Mouse (Mus musculus) liver, embryonic 18 days (tissue): ENCODE results near the gene Pla2g10. TPM values are rescaled to one million over a fixed set of nuclear protein-coding genes. Genes with fewer than 3 reads are reported as not detected.

ENCODE experiments used
- polyA plus RNA-seq: library from polyadenylated mRNA; depleted of rRNA; stranded (reverse); fragments of >200 nt; gene quantifications from 2 replicates; pipeline ENCODE4 v1.2.3, GENCODE M21; 2012; rRNA removed

The Pla2g10 gene
- polyA plus RNA-seq: 0.07 and 0.20 TPM in 2 replicates

GRCm38 (mm10) chr16:13730285-13731255, at the start of gene Pla2g10:
Pla2g10 (minus strand) TSS chr16:13730983.

GRCm38 (mm10) chr16:13671685-13672385, 58.9 kb downstream of the Pla2g10 start, which contains the start of the genes Bfar and 3110001I22Rik:
Bfar (plus strand) TSS chr16:13671858.
3110001I22Rik (plus strand) TSS chr16:13671929.

GRCm38 (mm10) chr16:13667878-13668343, 62.9 kb downstream of the Pla2g10 start, which contains the start of gene Parn:
Parn (minus strand) TSS chr16:13668170.

Other genes starting within 250 kb of the Pla2g10 start
- 7.5 and 8.4 TPM in 2 replicates for gene Parn, start 62.8 kb downstream of the Pla2g10 start, polyA plus RNA-seq
- gene Bfar, start 59.1 kb downstream of the Pla2g10 start, polyA plus RNA-seq: 21.7 and 22.6 TPM in 2 replicates
- 2.0 and 2.4 TPM in 2 replicates for gene 3110001I22Rik, start 59.1 kb downstream of the Pla2g10 start, polyA plus RNA-seq
- 5.8 TPM in 2 replicates for gene Rrn3, start 49.7 kb upstream of the Pla2g10 start, polyA plus RNA-seq
- 20.2 and 20.5 TPM in 2 replicates for gene Ntan1, start 87.9 kb upstream of the Pla2g10 start, polyA plus RNA-seq
- 26.0 and 26.2 TPM in 2 replicates for gene Pdxdc1, start 172.1 kb upstream of the Pla2g10 start, polyA plus RNA-seq
- gene Mpv17l, start 172.2 kb upstream of the Pla2g10 start, polyA plus RNA-seq: 5.1 and 5.5 TPM in 2 replicates